Mouse (Mus musculus): ENCODE measurements around the gene Rab31. TPM values are rescaled to one million over a fixed set of nuclear protein-coding genes. Genes with fewer than 3 reads are reported as not detected.

The Rab31 gene
- total RNA-seq, 2 experiments from 2014 or later, result 38.2 to 40.8 TPM

DNA sequence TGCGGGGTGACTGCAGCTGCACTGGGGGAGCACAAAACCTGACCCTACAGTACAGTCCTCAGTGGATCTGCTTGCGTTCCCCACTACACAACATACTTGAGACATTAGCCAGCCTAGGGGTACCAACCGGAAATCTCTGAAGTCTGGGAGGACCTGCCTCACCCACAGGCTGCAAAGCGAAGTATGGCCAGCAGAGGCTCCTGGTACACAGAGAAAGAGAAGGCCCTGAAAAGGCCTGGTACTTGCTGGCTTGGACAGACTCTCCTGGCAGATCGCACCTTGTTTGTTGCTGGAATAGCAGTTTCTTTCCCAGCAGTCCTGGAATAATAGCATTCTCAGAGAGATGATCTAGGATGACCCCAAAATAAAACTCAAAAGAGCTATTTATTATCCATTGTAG is 66.3 kb downstream of the Rab31 start:
- peak in 1 of 2 experiments; percentile 69 for DNase-seq (ENCODE audit: low spot score in 2 of 2)

GRCm38 (mm10) chr17:65703527-65704391 is 68.8 kb downstream of the Rab31 start:
- DNase-seq (ENCODE audit: low spot score in 2 of 2), result no peak

- DNase-seq (ENCODE audit: low spot score in 2 of 2), result peak; percentile 58 to 83
Measured at GRCm38 (mm10) chr17:65701797-65702566, 70.6 kb downstream of the Rab31 start.

GRCm38 (mm10) chr17:65701356-65701755 is 71.2 kb downstream of the Rab31 start:
- no peak for DNase-seq (ENCODE audit: low spot score in 2 of 2)

DNA sequence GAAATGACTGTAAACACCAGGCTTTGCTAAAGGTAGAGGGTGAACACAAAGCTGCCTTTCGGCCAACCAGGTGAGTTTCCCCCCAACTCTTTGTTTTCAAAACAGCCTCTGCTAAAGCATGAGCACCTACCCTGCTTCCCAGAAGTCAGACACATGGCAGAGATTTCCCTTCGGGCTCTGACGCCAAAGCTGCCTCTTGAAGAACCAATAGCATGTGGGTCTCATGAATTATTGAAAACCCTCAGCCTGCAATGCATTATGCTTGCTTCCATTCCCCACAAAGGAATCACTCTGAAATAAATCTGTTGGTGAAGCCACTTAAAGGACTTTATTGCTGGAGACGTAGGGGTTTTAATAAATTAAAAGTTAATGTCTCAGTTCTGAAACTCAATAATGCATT is 72.5 kb downstream of the Rab31 start:
- no peak for DNase-seq (ENCODE audit: low spot score in 2 of 2)

GRCm38 (mm10) chr17:65697791-65698463 is 74.6 kb downstream of the Rab31 start:
- DNase-seq (ENCODE audit: low spot score in 2 of 2), result no peak

DNA sequence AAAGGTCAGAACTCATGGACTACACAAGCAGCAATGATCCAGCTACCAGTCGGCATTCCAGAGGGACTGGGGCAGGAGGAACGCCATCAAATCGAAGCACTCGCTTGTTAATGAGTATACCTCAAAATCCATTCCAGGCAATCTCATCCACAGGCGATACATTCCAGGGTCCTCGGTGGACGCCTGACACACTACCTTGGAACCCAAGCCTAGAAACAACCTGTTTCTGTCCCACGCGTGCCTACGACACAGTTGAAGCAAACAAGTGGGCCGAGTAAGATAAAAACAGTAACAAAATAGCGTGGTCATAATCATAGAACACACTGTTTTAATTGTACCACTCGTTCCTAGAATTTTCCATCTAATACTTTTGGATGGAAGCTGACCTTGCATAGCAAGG is 75.6 kb downstream of the Rab31 start:
- DNase-seq (ENCODE audit: low spot score in 2 of 2), result no peak

- DNase-seq (ENCODE audit: low spot score in 2 of 2), result no peak
Measured at GRCm38 (mm10) chr17:65692276-65692675, 80.3 kb downstream of the Rab31 start.

- DNase-seq (ENCODE audit: low spot score in 2 of 2), result peak in 1 of 2 experiments; percentile 24
Measured at GRCm38 (mm10) chr17:65683731-65684130, 88.8 kb downstream of the Rab31 start.

- DNase-seq (ENCODE audit: low spot score in 2 of 2), result peak in 1 of 2 experiments; percentile 7
Measured at GRCm38 (mm10) chr17:65683316-65683715, 89.2 kb downstream of the Rab31 start.

- peak in 1 of 2 experiments; percentile 4 for DNase-seq (ENCODE audit: low spot score in 2 of 2)
Measured at GRCm38 (mm10) chr17:65682071-65682680, 90.4 kb downstream of the Rab31 start.

GRCm38 (mm10) chr17:65681516-65681915 is 91.0 kb downstream of the Rab31 start:
- DNase-seq (ENCODE audit: low spot score in 2 of 2), result peak in 1 of 2 experiments; percentile 5

DNA sequence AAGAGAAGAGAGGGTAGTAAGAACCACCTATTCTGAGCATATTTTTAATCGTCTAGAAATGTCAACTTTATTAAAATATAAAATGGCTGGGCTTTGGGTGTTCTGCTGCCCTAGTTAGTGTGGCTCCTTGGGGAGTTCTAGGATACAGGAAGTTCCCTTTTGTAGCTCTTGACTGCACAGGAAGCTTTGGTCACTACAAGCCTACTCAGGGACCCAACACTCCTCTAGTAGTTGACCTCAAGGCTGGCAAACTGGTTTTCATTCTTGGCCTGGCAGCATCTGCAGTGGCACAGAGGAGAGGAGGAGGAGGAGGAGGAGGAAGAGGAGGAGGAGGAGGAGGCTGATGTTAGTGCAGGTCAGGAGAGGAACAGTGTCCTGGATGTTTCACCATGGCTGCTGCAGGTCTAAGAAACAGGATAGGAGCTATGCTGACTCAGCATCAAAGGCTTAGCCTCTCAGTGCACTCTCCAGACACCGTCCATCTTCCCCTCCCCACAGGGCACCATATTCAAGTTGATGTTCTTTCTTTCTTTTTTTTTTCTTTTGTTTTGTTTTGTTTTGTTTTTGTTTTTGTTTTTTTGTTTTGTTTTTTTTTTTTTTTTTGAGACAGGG is 91.6 kb downstream of the Rab31 start:
- no peak for DNase-seq (ENCODE audit: low spot score in 2 of 2)

DNA sequence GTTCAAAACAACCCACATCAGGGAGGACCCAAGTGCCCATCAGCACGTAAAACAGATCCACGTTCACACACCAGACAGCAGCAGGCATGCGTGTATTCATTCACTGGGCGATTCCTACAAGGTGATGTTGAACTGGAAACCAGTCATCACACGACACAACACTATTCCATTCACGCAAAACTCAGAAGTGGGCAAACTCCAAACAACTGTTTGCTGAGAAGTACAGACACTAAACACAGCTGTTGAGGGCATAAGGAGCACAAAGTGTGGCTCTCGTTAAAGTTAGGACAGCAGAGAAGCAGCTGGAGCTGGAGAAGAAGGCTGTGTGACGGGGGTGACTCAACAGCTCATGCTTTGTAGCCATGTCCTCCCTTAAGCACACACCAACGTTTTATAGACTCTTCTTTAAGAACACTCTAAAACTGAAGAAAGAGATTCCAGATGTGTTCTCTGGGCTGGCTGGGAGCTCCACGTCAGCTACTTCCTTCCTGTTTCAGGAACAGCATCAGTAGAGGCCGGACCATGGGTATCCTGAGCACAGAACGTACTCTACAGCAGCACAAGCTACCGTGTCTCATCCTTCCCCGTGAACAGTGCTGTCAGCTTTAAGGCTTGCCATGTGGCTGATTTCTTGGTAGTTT is 92.6 kb downstream of the Rab31 start:
- DNase-seq (ENCODE audit: low spot score in 2 of 2), result no peak

DNA sequence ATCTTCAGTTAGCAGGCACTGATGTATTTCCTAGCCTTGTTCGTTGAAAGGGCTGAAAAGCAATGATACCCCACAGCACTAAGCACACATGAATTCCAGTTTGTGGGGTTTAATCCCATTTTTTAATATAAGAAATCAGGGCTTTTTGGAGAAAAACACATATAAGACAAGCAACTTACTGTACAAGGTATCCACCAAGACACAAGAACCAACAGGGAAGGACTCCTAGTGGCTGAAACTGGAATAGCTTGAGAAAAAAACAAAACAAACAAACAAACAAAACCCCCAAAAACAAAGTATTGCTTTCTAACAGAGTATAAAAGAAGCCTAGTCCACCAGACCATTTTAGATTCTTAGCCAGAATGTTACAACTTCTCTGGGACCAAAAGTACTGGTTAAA is 94.8 kb downstream of the Rab31 start:
- no peak for DNase-seq (ENCODE audit: low spot score in 2 of 2)

DNA sequence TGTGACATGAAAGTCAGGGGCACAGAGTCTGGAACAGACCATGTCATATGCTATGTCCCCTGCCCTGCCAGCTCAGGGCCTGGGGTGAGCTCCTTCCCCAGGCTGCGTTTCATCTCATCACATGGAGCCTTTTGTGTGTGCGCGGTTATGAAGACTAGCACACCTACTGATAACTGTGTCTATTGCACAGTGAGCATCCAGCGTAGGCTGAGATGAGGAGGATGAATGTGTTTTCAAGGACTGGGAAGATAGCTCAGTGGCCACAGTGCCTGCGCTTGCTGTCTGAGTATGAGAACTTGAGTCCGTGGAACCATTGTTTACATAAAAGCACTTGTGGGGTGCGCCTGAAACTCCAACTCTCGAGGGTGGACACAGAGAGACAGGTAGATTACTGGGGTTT is 96.0 kb downstream of the Rab31 start:
- no peak for DNase-seq (ENCODE audit: low spot score in 2 of 2)

DNA sequence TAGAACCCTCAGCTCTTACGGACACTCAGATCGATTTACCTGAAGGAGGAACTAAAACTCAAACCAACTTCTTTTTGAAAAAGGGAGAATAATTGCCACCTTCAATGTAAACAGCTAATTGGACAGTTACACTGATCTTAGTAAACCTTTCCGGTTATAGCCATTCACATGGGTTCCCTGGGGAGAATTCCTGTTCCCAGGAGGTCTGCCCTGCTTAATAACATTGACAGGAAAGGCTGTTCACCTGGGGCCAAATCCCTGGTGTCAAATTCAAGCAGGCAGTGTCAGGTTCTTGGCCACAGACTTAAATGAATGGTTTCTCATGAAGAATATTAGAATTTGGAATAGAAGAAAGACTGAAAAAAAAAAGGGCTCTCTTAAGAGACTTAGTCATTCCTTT is 96.6 kb downstream of the Rab31 start:
- DNase-seq (ENCODE audit: low spot score in 2 of 2), result no peak

GRCm38 (mm10) chr17:65674710-65675171 is 97.8 kb downstream of the Rab31 start:
- DNase-seq (ENCODE audit: low spot score in 2 of 2), result peak in 1 of 2 experiments; percentile 4

DNA sequence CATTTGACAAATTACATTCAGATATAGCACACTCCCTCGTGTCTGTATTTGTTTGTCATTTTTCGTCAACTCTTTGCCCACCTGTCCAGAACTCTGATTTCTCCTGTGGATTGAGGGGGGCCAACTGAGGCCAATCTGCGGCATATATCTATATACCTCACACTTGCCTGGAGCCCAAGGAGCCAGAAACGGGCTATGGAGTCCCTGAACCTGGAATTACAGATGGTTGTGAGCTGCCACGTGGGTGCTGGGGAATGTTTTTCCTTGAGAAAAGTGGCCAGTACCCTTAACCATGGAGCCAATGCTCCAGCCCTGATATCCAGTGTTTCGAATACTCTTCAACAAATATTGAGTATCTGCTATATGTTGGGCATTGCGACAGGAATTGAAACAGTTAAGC is 99.6 kb downstream of the Rab31 start:
- DNase-seq (ENCODE audit: low spot score in 2 of 2), result no peak

DNA sequence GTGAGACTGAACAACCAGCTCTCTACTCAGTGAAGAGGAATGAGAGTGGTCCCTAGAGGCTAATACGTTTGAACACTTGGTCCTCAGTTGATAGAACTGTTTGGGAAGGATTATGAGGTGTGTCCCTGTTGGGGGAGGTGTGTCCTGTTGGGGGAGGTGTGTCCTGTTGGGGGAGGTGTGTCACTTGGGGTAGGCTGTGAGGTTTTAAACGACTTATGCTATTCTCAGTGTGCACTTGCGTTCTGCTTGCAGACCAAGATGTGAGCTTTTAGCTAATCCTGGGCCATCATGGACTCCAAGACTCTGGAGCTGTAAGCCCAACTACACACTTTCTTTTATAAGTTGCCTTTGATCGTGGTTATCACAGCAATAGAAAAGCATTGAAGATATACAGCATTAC is 103.5 kb downstream of the Rab31 start:
- DNase-seq (ENCODE audit: low spot score in 2 of 2), result no peak

Data from gastrocnemius, postnatal 4 days (tissue).